Mouse (Mus musculus): ENCODE measurements around the gene Frem1. TPM values are rescaled to one million over a fixed set of nuclear protein-coding genes. Genes with fewer than 3 reads are reported as not detected.

The Frem1 gene
- total and polyA plus RNA-seq, 2 experiments from 2014 or later = 1.0 to 5.1 TPM

DNA sequence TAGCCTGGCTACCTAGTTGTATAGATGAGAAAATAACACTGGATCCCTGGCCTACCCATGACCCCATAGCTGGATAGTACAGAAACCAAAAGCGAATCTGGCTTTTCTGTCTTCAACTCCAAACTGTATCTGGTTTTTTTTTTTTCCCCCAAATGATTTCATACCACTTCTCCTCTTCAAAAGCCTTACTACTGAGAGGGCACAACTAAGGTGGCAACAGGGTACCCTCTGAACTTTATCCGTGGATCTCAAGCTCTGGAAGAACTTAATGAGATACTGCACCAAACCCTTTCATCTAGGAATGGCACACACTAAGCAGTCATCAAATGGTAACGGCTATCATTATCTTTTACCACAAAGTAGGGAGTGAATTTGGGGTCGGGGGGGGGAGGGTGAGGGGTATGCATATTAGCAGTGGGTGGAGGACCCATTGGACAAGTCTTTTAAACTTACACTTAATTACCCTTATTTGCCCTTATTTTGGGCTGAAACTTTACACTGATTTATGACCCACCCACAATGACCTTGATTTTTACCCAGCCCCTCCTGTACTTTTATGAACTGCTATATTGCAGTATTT lies 193.6 kb downstream of the Frem1 start:
- peaks cover 6% of the 10 kb centered on the region; the same call in 1 of the 2 replicates for H3K4me1 ChIP-seq (ENCODE audit: insufficient read depth, low read length)
- no peak for TF ChIP-seq CTCF (IDR thresholded peaks at IDR 0.05)
- 26% methylated on average over 4 of the region's 4 CpGs for WGBS
- peak overlapping the region; percentile 96; the same call in 1 of the 2 replicates for H3K27ac ChIP-seq (ENCODE audit: low read depth, low read length)
- no peaks in the 10 kb centered on the region for H3K9me3 ChIP-seq (ENCODE audit: low read length)
- ATAC-seq (ENCODE audit: low FRiP score) (no peak), DNase-seq (ENCODE audit: low spot score) (no peak)
- H3K4me3 ChIP-seq (ENCODE audit: low read depth, low read length) = peak overlapping the region; percentile 81
- H3K4me2 ChIP-seq (ENCODE audit: low read depth, low read length, poor library complexity, severe bottlenecking) = peak overlapping the region; percentile 83
- H3K9ac ChIP-seq (replicated peaks; ENCODE audit: low read length, poor library complexity, severe bottlenecking) = peak overlapping the region; percentile 97
- no peaks in the 10 kb centered on the region for H3K27me3 ChIP-seq (ENCODE audit: insufficient read depth, low read length)
- no peaks in the 10 kb centered on the region for H3K36me3 ChIP-seq (ENCODE audit: insufficient read depth, low read length)

DNA sequence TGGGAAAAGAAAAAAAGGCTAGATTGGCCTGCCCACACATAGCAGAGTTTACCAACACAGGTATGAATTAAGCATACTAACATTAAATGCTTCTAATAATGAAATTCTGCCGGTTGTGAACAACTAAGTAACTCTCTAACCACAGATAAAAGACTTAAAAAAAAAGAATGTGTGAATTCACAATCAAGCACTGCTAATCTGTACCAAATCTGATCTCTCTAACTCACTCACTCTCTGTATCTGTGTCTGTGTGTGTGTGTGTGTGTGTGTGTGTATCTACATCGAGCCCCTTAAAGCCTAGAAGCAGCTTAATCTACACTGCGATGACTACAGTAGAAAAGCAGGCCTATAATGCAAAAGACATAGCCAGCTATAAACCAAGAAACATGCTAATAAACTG lies 195.2 kb downstream of the Frem1 start:
- no peak overlapping the region for H3K27ac ChIP-seq (ENCODE audit: low read depth, low read length)
- H3K4me1 ChIP-seq (ENCODE audit: insufficient read depth, low read length) = peaks cover 6% of the 10 kb centered on the region; the same call in 1 of the 2 replicates
- ATAC-seq (ENCODE audit: low FRiP score) = no peak
- H3K36me3 ChIP-seq (ENCODE audit: insufficient read depth, low read length) = no peaks in the 10 kb centered on the region
- H3K4me3 ChIP-seq (ENCODE audit: low read depth, low read length) = no peak overlapping the region
- 87% methylated on average over 3 of the region's 3 CpGs for WGBS
- no peak overlapping the region for H3K4me2 ChIP-seq (ENCODE audit: low read depth, low read length, poor library complexity, severe bottlenecking)
- H3K27me3 ChIP-seq (ENCODE audit: insufficient read depth, low read length) = no peaks in the 10 kb centered on the region
- H3K9ac ChIP-seq (replicated peaks; ENCODE audit: low read length, poor library complexity, severe bottlenecking) = no peak overlapping the region
- no peak for DNase-seq (ENCODE audit: low spot score)
- H3K9me3 ChIP-seq (ENCODE audit: low read length) = no peaks in the 10 kb centered on the region
- no peak for TF ChIP-seq CTCF (IDR thresholded peaks at IDR 0.05)

DNA sequence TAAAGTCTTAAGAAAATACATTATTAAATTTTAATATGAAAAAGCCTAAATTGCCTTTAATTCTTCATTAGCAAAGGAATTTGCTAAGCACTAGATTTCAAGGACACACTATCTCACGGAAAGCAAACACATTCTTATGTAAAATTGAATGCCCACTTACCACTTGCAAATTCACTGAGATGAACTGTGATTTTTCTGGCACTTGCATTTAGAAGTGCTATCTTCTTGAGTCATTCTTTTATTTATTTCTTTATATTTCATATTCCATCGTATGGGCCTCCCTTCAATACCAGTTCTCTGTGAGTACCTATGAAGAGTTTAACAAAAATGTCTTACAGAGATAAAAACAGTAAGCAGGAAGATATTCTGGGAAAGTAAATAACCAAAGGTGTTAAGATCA lies 198.3 kb downstream of the Frem1 start:
- WGBS = 87% methylated on average over 2 of the region's 2 CpGs
- Histone ChIP-seq H3K4me3 (ENCODE audit: low read depth, low read length) (no peak overlapping the region), H3K9ac (replicated peaks; ENCODE audit: low read length, poor library complexity, severe bottlenecking) (no peak overlapping the region), H3K36me3 (ENCODE audit: insufficient read depth, low read length) (no peaks in the 10 kb centered on the region), H3K4me1 (ENCODE audit: insufficient read depth, low read length) (peaks cover 6% of the 10 kb centered on the region; the same call in 1 of the 2 replicates), H3K27ac (ENCODE audit: low read depth, low read length) (no peak overlapping the region), H3K4me2 (ENCODE audit: low read depth, low read length, poor library complexity, severe bottlenecking) (no peak overlapping the region), H3K27me3 (ENCODE audit: insufficient read depth, low read length) (no peaks in the 10 kb centered on the region), H3K9me3 (ENCODE audit: low read length) (no peaks in the 10 kb centered on the region)
- ATAC-seq (ENCODE audit: low FRiP score) (no peak), DNase-seq (ENCODE audit: low spot score) (no peak)
- TF ChIP-seq CTCF (IDR thresholded peaks at IDR 0.05) = no peak

DNA sequence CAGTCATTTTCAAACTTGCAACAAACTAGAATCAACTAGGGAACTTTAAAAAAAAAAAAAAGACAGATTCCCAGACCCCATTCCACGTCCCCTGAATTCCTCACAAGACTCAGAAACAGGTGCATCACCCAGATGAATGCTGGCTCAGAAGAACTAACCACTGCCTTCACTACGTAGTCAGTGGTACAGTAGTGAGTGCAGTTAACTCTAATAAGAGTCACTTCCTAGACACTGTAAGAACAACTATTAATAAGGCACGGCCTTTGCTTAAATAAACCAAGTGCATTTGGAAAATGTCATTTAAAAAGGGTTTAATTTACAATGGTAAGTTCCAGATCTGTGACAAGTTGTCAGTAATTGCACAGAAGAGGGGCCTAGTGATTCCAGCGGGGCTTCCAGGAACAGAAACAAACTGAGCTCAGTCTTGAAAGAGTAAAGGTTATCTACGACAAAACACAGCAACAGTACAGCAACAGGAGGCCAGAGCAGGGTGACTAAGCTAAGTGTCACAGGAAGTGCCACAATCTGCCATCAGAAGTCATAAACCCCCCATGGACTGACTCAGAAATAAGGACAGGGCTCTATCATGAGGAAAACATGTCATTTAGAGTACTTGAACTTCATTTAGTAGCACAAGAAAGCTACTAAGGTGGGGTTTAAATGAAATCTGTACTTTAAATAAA lies 203.4 kb downstream of the Frem1 start:
- Histone ChIP-seq H3K4me1 (ENCODE audit: insufficient read depth, low read length) (no peaks in the 10 kb centered on the region), H3K9me3 (ENCODE audit: low read length) (no peaks in the 10 kb centered on the region), H3K36me3 (ENCODE audit: insufficient read depth, low read length) (peaks cover 2% of the 10 kb centered on the region; the same call in 1 of the 2 replicates), H3K27me3 (ENCODE audit: insufficient read depth, low read length) (no peaks in the 10 kb centered on the region), H3K4me3 (ENCODE audit: low read depth, low read length) (no peak overlapping the region), H3K9ac (replicated peaks; ENCODE audit: low read length, poor library complexity, severe bottlenecking) (no peak overlapping the region), H3K4me2 (ENCODE audit: low read depth, low read length, poor library complexity, severe bottlenecking) (no peak overlapping the region), H3K27ac (ENCODE audit: low read depth, low read length) (no peak overlapping the region)
- no peak for DNase-seq (ENCODE audit: low spot score)
- WGBS = 62% methylated on average over 5 of the region's 5 CpGs
- ATAC-seq (ENCODE audit: low FRiP score) = no peak
- TF ChIP-seq CTCF (IDR thresholded peaks at IDR 0.05) = no peak

Other genes starting within 250 kb of the Frem1 start
- 50.3 and 55.1 TPM in 2 replicates for gene Zdhhc21, start 192.4 kb downstream of the Frem1 start, total RNA-seq (2014; rRNA removed)
- gene Zdhhc21, start 192.4 kb downstream of the Frem1 start, polyA plus RNA-seq (2015; fragmentation: Nextera tagmentation; extraction: Ambion mirVana) = 11.5 and 14.8 TPM in 2 replicates
- not detected in 2 replicates for gene Cer1, start 167.2 kb downstream of the Frem1 start, total RNA-seq (2014; rRNA removed)
- gene Cer1, start 167.2 kb downstream of the Frem1 start, polyA plus RNA-seq (2015; fragmentation: Nextera tagmentation; extraction: Ambion mirVana) = not detected in 2 replicates